In genomic region chr4:88437917-88438316, GRCm38 (mm10) we compare ENCODE assay signal across 10 mouse cellular contexts. TPM values are rescaled to one million over a fixed set of nuclear protein-coding genes. Genes with fewer than 3 reads are reported as not detected.
DNase-seq lines count a peak whose midpoint lies in the region; ATAC-seq and TF ChIP-seq lines count a peak whose summit lies in the region.
"Had no signal": no experiment of that assay in that cellular context is flagged by ENCODE, and none has a peak within 500 bp of the region (broad histone marks: within the 10 kb centered on the region; RNA-seq: fewer than 3 reads in every experiment).

No protein-coding gene starts in this region.

- peak overlapping the region; percentile 52; the same call in 1 of the 2 replicates for H3K4me3 ChIP-seq in heart, embryonic 16.5 days (ENCODE audit: low read length)
- H3K4me3 ChIP-seq in bone marrow, adult 2 months (replicated peaks; ENCODE audit: control insufficient read depth, low read depth, low read length) = peak overlapping the region; percentile 70
- no peak overlapping the region for H3K4me3 ChIP-seq in hindbrain, embryonic 13.5 days
- peak overlapping the region; percentile 51; the same call in 1 of the 2 replicates for H3K4me3 ChIP-seq in liver, embryonic 15.5 days (replicated peaks)

- peak overlapping the region; percentile 69 for H3K4me2 ChIP-seq in heart, embryonic 16.5 days (ENCODE audit: low read depth, low read length)
- peak overlapping the region; percentile 58; the same call in 1 of the 2 replicates for H3K4me2 ChIP-seq in hindbrain, embryonic 13.5 days
- peak overlapping the region; percentile 64; the same call in 1 of the 2 replicates for H3K4me2 ChIP-seq in liver, embryonic 15.5 days

- 31% methylated on average over 2 of the region's 2 CpGs for WGBS in heart, embryonic 16.5 days
- WGBS in bone marrow, adult 2 months = 7% methylated on average over 2 of the region's 2 CpGs
- 44% methylated on average over 2 of the region's 2 CpGs for WGBS in hindbrain, embryonic 13.5 days
- 28% methylated on average over 2 of the region's 2 CpGs for WGBS in liver, embryonic 15.5 days (ENCODE audit: insufficient replicate concordance)

- no peak for DNase-seq in heart, postnatal 14 days
- DNase-seq in urinary bladder, postnatal 36 days (ENCODE audit: low spot score in 2 of 2) = no peak
- no peak for DNase-seq in layer of hippocampus, adult 11-12 months (ENCODE audit: low spot score)
- DNase-seq: adrenal gland, postnatal 25 days; gastrocnemius, postnatal 25 days had no signal

- H3K27me3 ChIP-seq in heart, embryonic 16.5 days (ENCODE audit: control insufficient read depth, insufficient read depth, low read length) = no peaks in the 10 kb centered on the region
- H3K27me3 ChIP-seq in hindbrain, embryonic 13.5 days = no peaks in the 10 kb centered on the region
- no peaks in the 10 kb centered on the region; the same call in 1 of the 2 replicates for H3K27me3 ChIP-seq in liver, embryonic 15.5 days

- intact Hi-C loops in heart, postnatal 14 days (cut with DNase I) = no loop called here

- ATAC-seq in heart, embryonic 16.5 days (replicated peaks; ENCODE audit: extremely low read depth, insufficient read depth, low FRiP score) = no peak
- ATAC-seq in hindbrain, embryonic 13.5 days (ENCODE audit: low FRiP score) = no peak
- ATAC-seq in liver, embryonic 15.5 days (ENCODE audit: insufficient read depth) = no peak
- ATAC-seq in CD4-positive, CD25-positive, alpha-beta regulatory T cell, adult 4 months = no peak

- peaks cover 18% of the 10 kb centered on the region for H3K4me1 ChIP-seq in heart, embryonic 16.5 days (ENCODE audit: control insufficient read depth, insufficient read depth, low read length)
- H3K4me1 ChIP-seq in bone marrow, adult 2 months (ENCODE audit: control insufficient read depth, insufficient read depth, low read length) = peaks cover 2% of the 10 kb centered on the region; the same call in 1 of the 2 replicates
- H3K4me1 ChIP-seq in hindbrain, embryonic 13.5 days (replicated peaks) = peaks cover 11% of the 10 kb centered on the region
- peaks cover 13% of the 10 kb centered on the region; the same call in 1 of the 2 replicates for H3K4me1 ChIP-seq in liver, embryonic 15.5 days (replicated peaks)

- no peak for TF ChIP-seq CTCF in bone marrow, adult 2 months (IDR thresholded peaks at IDR 0.05; ENCODE audit: control insufficient read depth, insufficient read depth, low read length)

- H3K9me3 ChIP-seq in heart, embryonic 16.5 days (replicated peaks; ENCODE audit: control insufficient read depth, low read length) = no peaks in the 10 kb centered on the region
- no peaks in the 10 kb centered on the region for H3K9me3 ChIP-seq in hindbrain, embryonic 13.5 days
- no peaks in the 10 kb centered on the region for H3K9me3 ChIP-seq in liver, embryonic 15.5 days (replicated peaks)

- H3K27ac ChIP-seq in heart, embryonic 16.5 days (ENCODE audit: low read length) = no peak overlapping the region
- H3K27ac ChIP-seq in bone marrow, adult 2 months (ENCODE audit: control insufficient read depth, insufficient read depth, low read depth, low read length, poor library complexity) = peak overlapping the region; percentile 76; the same call in 1 of the 2 replicates
- no peak overlapping the region for H3K27ac ChIP-seq in hindbrain, embryonic 13.5 days
- H3K27ac ChIP-seq in liver, embryonic 15.5 days (replicated peaks) = no peak overlapping the region

- no peak overlapping the region for H3K9ac ChIP-seq in heart, embryonic 16.5 days (ENCODE audit: low read length)
- no peak overlapping the region for H3K9ac ChIP-seq in hindbrain, embryonic 13.5 days
- no peak overlapping the region for H3K9ac ChIP-seq in liver, embryonic 15.5 days

- no peak for TF ChIP-seq POLR2A in bone marrow, adult 2 months (IDR thresholded peaks at IDR 0.05; ENCODE audit: borderline replicate concordance, control insufficient read depth, low read depth, low read length)

- no peaks in the 10 kb centered on the region for H3K36me3 ChIP-seq in heart, embryonic 16.5 days (ENCODE audit: control insufficient read depth, insufficient read depth)
- H3K36me3 ChIP-seq in hindbrain, embryonic 13.5 days = no peaks in the 10 kb centered on the region
- H3K36me3 ChIP-seq in liver, embryonic 15.5 days (replicated peaks) = no peaks in the 10 kb centered on the region

RNA-seq across cellular contexts. Expression of gene Hacd4, which starts 0.8 kb away (rescaled TPM):
- 7.3 and 7.8 TPM in 2 replicates for polyA plus RNA-seq in heart, embryonic 16.5 days (2015; fragmentation: Nextera tagmentation; extraction: Ambion mirVana)
- total RNA-seq in heart, postnatal 14 days (2021) = 1 to 10 TPM; 5.3 to 5.8 TPM
- polyA plus RNA-seq in bone marrow, adult 2 months (2011; ENCODE audit: insufficient read depth, insufficient read length, low replicate concordance, missing spikeins) = 3.5 and 10.8 TPM in 2 replicates
- polyA plus RNA-seq in hindbrain, embryonic 13.5 days (2015; fragmentation: Nextera tagmentation; extraction: Ambion mirVana) = 3.8 and 4.4 TPM in 2 replicates
- polyA plus RNA-seq in liver, embryonic 15.5 days (2015; fragmentation: Nextera tagmentation; extraction: Ambion mirVana) = 6.1 and 6.3 TPM in 2 replicates
- polyA plus RNA-seq in CD4-positive, CD25-positive, alpha-beta regulatory T cell, adult 4 months (2017; shearing (Covaris generic)) = under 1 TPM; 0.11 to 0.30 TPM
